Comparison of ENCODE assay signal across 1 mouse cellular context in the genomic region with DNA sequence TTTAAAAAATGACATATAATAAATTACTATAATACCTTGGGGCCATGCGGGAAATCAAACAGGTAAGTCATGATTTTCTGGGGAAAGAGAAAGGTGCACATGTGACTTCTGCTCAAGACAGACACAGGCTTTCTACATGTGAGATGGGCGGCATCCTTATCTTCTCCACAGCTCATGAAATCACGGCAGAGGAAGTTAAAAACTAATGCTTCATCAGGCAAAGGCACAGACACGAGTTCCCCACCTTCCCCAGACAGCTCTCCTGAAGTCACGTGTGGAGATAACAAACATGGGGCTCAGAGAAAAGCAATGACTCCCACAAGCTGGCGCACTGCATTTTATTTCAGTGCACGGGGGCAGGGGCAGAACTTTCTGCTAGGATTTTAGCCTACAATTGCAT.
A peak's percentile ranks its signal among the peaks of the same experiment; 100 is the strongest.
TF ChIP-seq lines count a peak whose summit lies in the region.

No protein-coding gene starts in this region.

TF ChIP-seq in MEL, 35 proteins besides CTCF, POLR2A, EP300 and RAD21 (continued from another document):
- peak; percentile 63 for TF ChIP-seq MYC (IDR thresholded peaks at IDR 0.05; ENCODE audit: low read depth, low read length)
- no peak for TF ChIP-seq HCFC1 (IDR thresholded peaks at IDR 0.05; ENCODE audit: low read depth, low read length)
- no peak for TF ChIP-seq GABPA (IDR thresholded peaks at IDR 0.05; ENCODE audit: low read depth, low read length)
- no peak for TF ChIP-seq POLR2AphosphoS5 (IDR thresholded peaks at IDR 0.05; ENCODE audit: borderline replicate concordance, low read depth, low read length)
- no peak for TF ChIP-seq MEF2A (IDR thresholded peaks at IDR 0.05; ENCODE audit: extremely low read depth, insufficient replicate concordance, low read depth, low read length, poor library complexity, severe bottlenecking)
- no peak for TF ChIP-seq CHD2 (IDR thresholded peaks at IDR 0.05; ENCODE audit: low read length)
- peak; percentile 36; the same call in 1 of the 2 replicates for TF ChIP-seq TCF12 (IDR thresholded peaks at IDR 0.05; ENCODE audit: low read depth, low read length)
- TF ChIP-seq ZMIZ1 (IDR thresholded peaks at IDR 0.05; ENCODE audit: low read depth, low read length) = no peak
- TF ChIP-seq ZNF384 (IDR thresholded peaks at IDR 0.05; ENCODE audit: low read depth, low read length) = no peak
- TF ChIP-seq CHD1 (IDR thresholded peaks at IDR 0.05; ENCODE audit: low read depth, low read length) = no peak
- TF ChIP-seq JUND (IDR thresholded peaks at IDR 0.05; ENCODE audit: low read depth, low read length) = no peak
- no peak for TF ChIP-seq TBP (IDR thresholded peaks at IDR 0.05; ENCODE audit: low read depth, low read length)
- TF ChIP-seq MAX (IDR thresholded peaks at IDR 0.05; ENCODE audit: low read length) = peak; percentile 63
- TF ChIP-seq MYB (IDR thresholded peaks at IDR 0.05; ENCODE audit: low read depth, low read length) = no peak
- no peak for TF ChIP-seq MAZ (IDR thresholded peaks at IDR 0.05; ENCODE audit: low read depth, low read length)
- TF ChIP-seq NRF1 (IDR thresholded peaks at IDR 0.05; ENCODE audit: insufficient read depth, low read depth, low read length, poor library complexity, severe bottlenecking) = no peak
- TF ChIP-seq UBTF (IDR thresholded peaks at IDR 0.05; ENCODE audit: borderline replicate concordance, insufficient read depth, low read depth, low read length) = no peak
- peak; percentile 47; the same call in 1 of the 2 replicates for TF ChIP-seq MXI1 (IDR thresholded peaks at IDR 0.05; ENCODE audit: low read depth, low read length)
- peak; percentile 56; the same call in 1 of the 2 replicates for TF ChIP-seq ETS1 (IDR thresholded peaks at IDR 0.05; ENCODE audit: low read depth, low read length)
- TF ChIP-seq SIN3A (IDR thresholded peaks at IDR 0.05; ENCODE audit: low read length) = 0 out of 2 replicates have a peak, but pooled peaks have one; percentile 40
- TF ChIP-seq POLR2AphosphoS2 (IDR thresholded peaks at IDR 0.05; ENCODE audit: low read length) = no peak
- peak; percentile 74 for TF ChIP-seq GATA1 (IDR thresholded peaks at IDR 0.05; ENCODE audit: low read depth, low read length)
